Mouse (Mus musculus) thymus, adult 18-20 months (tissue): ENCODE results near the gene Gm7145.
"Not testable (repeated sequence)": the region's sequence is repeated elsewhere in the genome, so short reads cannot be mapped to it uniquely, and the experiment has no call there.

Source experiments
- DNase-seq, 2 experiments: peaks; one replicate each; pipeline ENCODE4 v3.0.0; 2022; ENCODE audit warnings: mixed read lengths in 2 of 2

The Gm7145 gene

GRCm38 (mm10) chr1:117965639-117966038 lies at the start of gene Gm7145:
Gene Gm7145, plus strand, starts transcription at chr1:117965939.
- no peak for DNase-seq

- not testable (repeated sequence) for DNase-seq
Observed at GRCm38 (mm10) chr1:117927715-117928114, 38.0 kb upstream of the Gm7145 start, which contains the start of gene Gm28168. Gene Gm28168, plus strand, starts transcription at chr1:117928015.

GRCm38 (mm10) chr1:118003876-118004275 lies 38.1 kb downstream of the Gm7145 start:
- not testable (repeated sequence) for DNase-seq

- not testable (repeated sequence) for DNase-seq
Observed at GRCm38 (mm10) chr1:118012736-118013135, 47.0 kb downstream of the Gm7145 start.
